Mouse (Mus musculus): ENCODE results near the gene Ccdc97. TPM values are rescaled to one million over a fixed set of nuclear protein-coding genes. Genes with fewer than 3 reads are reported as not detected.
A peak's percentile ranks its signal among the peaks of the same experiment; 100 is the strongest.

The Ccdc97 gene
- polyA plus RNA-seq, 1 experiment from 2014 or later, result 24.6 TPM

DNA sequence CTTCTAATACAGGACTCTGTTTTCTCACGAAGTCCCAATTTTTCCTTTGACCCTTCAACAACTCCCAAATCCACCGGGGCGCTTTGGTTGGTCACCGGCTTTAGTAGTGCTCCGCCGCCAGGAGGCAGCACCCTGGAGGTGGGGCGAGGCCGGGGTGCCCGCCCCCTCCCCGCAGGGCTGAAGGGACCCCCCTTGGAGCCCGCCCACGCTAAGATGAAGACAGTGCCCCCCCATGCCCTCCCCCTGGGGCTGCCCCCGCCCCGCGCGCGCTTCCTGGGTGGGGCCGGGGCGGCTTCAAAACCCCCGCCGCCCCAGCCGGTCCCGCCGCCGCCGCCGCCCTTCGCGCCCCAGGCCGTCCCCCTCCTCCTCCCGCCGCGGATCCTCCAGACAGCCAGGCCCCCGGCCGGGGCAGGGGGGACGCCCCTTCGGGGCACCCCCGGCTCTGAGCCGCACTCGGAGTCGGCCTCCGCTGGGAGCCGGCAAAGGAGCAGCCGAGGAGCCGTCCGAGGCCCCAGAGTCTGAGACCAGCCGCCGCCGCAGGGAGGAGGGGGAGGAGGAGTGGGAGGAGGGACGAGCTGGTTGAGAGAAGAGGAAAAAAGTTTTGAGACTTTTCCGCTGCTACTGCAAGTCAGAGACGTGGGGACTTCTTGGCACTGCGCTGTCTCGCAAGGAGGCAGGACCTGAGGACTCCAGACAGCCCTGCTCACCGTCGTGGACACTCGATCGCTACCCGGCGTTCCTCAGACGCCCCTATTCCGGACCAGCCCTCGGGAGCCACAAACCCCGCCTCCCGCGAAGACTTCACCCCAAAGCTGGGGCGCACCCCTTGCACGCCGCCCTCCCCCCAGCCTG lies 32.0 kb downstream of the Ccdc97 start, which contains the start of gene Tgfb1:
Gene Tgfb1, plus strand, starts transcription at position 323 of the 852 bp plus-strand sequence.
- Histone ChIP-seq H3K9ac (peak within 1 kb of the TSS; percentile 76), H3K4me2 (replicated peaks) (peak within 1 kb of the TSS; percentile 86), H3K4me1 (peaks cover 37% of the 10 kb centered on the region), H3K27ac (0 out of 2 replicates have a peak within 1 kb of the TSS, but pooled peaks have one; percentile 1), H3K4me3 (peak within 1 kb of the TSS; percentile 66), H3K27me3 (peaks cover 61% of the 10 kb centered on the region), H3K9me3 (no peaks in the 10 kb centered on the region), H3K36me3 (peaks cover 5% of the 10 kb centered on the region; the same call in 1 of the 2 replicates)
- peak; percentile 37; the same call in 1 of the 2 replicates for ATAC-seq (ENCODE audit: low FRiP score, low read depth)
- WGBS, result 1% methylated on average over 63 of the region's 69 CpGs

DNA sequence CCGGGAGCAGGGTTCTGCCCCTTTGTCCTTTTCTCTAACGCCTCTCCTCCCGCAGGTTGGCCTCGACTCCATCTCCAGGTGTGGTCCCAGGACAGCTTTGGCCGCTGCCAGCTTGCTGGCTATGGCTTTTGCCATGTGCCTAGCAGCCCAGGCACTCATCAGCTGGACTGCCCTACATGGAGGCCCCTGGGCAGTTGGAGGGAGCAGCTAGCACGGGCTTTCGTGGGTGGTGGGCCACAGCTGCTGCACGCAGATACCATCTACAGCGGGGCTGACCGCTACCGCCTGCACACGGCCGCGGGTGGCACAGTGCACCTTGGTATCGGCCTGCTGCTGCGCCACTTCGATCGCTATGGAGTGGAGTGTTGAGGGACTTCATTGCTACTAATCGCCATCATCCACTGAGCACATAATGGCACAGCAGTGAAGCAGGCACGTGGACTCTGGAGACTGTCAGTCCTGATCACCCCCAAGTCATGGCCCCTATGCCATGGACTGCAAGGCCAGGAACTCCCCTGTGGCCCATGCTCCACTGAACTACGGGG lies 32.9 kb downstream of the Ccdc97 start:
- WGBS, result 72% methylated on average over 21 of the region's 21 CpGs
- peak overlapping the region; percentile 86 for H3K4me2 ChIP-seq (replicated peaks)
- H3K4me1 ChIP-seq, result peaks cover 43% of the 10 kb centered on the region
- peak overlapping the region; percentile 66 for H3K4me3 ChIP-seq
- H3K27ac ChIP-seq, result no peak overlapping the region
- H3K9ac ChIP-seq, result peak overlapping the region; percentile 76
- no peaks in the 10 kb centered on the region for H3K9me3 ChIP-seq
- peaks cover 55% of the 10 kb centered on the region for H3K27me3 ChIP-seq
- no peak for ATAC-seq (ENCODE audit: low FRiP score, low read depth)
- peaks cover 5% of the 10 kb centered on the region; the same call in 1 of the 2 replicates for H3K36me3 ChIP-seq

DNA sequence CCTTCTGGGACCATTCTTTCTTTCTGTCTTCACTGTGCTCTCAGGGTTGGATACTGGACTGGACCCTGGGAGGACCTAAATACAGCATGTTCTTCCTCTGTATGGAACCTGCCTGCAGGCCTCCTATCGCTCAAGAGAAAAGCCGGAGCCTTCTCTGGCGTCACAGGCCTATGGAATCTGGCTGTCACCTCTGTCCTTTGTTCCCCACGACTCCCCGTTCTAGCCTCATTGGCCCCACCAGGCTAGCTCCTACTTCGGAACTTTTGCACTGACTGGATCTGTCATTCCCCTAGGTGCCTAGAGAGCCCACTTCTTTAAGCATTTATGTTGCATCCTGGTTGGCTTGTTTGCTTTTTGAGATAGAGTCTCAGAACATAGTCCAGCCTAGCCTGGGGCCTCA lies 34.2 kb downstream of the Ccdc97 start:
- Histone ChIP-seq H3K9ac (no peak overlapping the region), H3K27me3 (peaks cover 43% of the 10 kb centered on the region), H3K9me3 (no peaks in the 10 kb centered on the region), H3K4me3 (no peak overlapping the region), H3K36me3 (peaks cover 5% of the 10 kb centered on the region; the same call in 1 of the 2 replicates), H3K4me2 (replicated peaks) (no peak overlapping the region), H3K4me1 (peaks cover 48% of the 10 kb centered on the region), H3K27ac (no peak overlapping the region)
- 83% methylated on average over 6 of the region's 6 CpGs for WGBS
- no peak for ATAC-seq (ENCODE audit: low FRiP score, low read depth)

DNA sequence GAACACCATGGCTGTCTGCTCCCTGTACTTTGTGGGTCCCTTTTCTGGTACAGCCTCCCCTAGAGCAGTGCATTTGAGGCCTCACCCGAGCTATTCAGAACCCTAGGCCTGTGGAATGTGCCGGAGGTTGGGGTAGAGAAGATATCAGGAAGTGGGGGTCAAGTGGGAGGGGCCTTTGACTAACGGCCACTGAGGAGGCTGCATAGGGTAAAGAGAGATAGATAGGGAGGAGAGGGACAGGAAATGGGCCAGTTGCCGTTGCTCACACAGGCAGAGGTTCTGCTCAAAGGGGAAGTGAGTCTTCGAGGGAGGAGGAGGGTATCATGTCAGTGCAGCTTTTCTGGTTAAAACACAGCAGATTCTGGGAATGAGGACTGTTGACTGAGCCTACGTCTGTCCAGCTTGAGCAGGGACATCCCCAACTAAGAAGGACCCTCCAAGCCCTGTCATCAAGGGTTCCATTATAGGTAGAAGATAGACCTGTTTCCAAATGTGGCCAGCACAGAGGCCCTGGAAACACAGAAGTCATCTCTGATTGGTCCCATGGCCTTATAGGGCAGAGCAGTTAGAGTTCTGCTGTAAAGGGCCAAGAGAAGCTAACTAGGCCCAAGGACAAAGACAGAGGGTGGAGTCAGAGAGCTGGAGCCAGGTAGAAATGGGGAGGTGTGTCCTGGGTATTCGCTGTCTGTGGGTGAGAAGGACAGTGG lies 35.3 kb downstream of the Ccdc97 start:
- Histone ChIP-seq H3K9me3 (no peaks in the 10 kb centered on the region), H3K4me1 (peaks cover 38% of the 10 kb centered on the region), H3K27me3 (peaks cover 40% of the 10 kb centered on the region), H3K9ac (no peak overlapping the region), H3K27ac (no peak overlapping the region), H3K4me3 (no peak overlapping the region), H3K36me3 (peaks cover 5% of the 10 kb centered on the region; the same call in 1 of the 2 replicates), H3K4me2 (replicated peaks) (no peak overlapping the region)
- no peak for ATAC-seq (ENCODE audit: low FRiP score, low read depth)
- 71% methylated on average over 7 of the region's 7 CpGs for WGBS

DNA sequence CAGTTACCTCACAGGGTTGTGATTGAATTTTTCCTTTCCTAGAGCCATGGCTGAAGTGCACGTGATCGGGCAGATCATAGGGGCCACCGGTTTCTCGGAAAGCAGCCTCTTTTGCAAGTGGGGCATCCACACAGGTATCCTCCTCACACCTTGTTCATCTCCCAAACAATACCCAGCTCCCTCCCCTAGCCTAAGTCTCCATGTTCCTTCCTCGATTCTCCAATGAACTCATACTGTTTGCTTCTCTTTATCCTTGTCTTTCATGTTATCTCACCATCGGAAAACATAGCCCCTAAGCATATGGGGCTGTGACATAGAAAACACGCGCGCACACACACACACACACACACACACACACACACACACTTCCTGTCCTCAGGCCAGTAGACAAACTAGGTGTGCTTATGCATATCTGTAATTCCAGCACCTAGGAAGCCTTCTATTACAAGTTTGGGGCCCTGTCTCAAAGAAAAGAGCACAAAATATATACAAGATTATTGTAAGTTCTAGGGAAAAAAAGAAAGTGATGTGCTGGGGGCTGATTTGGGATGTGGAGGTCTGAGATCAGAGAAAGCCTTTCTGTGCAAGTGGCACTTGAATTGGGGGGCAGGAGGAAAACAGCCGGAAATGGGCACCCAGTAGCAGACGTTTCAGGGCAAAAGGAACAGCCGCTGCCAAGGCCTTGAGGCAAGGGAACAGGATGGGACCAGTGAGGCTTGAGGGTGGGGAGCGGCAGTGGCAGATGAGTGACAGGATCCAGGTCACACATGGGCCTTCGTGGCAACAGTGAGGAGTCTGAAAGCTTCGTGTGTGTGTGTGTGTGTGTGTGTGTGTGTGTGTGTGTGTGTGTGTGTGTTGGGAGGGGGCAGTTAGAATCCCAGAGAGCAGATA lies 37.3 kb downstream of the Ccdc97 start:
- Histone ChIP-seq H3K4me3 (peak overlapping the region; percentile 66), H3K36me3 (peaks cover 5% of the 10 kb centered on the region; the same call in 1 of the 2 replicates), H3K4me2 (replicated peaks) (peak overlapping the region; percentile 69), H3K9ac (peak overlapping the region; percentile 4; the same call in 1 of the 2 replicates), H3K27ac (no peak overlapping the region), H3K27me3 (peaks cover 30% of the 10 kb centered on the region), H3K4me1 (peaks cover 19% of the 10 kb centered on the region), H3K9me3 (no peaks in the 10 kb centered on the region)
- WGBS, result 66% methylated on average over 15 of the region's 15 CpGs
- ATAC-seq (ENCODE audit: low FRiP score, low read depth), result 0 out of 2 replicates have a peak, but pooled peaks have one; percentile 2

DNA sequence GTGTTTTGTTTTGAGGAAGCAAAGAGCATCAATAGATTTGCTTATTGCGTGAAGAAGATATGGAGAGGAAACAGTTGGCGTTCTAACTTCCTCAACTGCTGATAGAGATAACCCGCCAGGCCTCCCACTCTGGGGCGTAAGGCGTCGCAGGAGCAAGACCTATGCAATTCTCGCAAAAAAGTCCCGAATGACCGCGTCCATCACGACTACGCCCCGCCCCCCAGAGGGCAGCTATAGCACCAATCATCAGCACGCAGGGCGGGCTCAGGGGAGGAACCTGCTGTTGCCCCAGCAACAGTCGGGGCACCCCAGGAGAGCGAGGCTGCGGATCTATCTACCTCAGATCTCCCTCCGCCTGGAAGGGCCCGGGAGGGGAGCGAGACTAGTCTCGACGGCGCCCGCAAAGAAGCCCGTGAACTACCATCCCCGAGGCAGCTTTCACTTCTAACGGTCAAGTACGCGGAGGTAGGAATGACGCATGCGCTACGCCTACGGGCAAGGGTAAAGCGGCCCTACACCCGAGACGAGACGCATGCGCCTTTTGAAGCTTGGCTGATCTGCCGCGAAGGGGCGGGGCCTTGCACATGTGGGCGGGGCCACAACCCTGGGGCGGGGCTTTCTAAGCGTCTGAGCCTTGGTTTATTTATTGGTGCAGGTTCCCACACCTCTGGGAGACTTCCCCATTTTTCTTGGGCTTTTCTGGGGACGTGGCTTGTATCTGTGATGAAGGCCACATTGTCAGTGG lies 38.2 kb downstream of the Ccdc97 start, which contains the start of gene B9d2:
Gene B9d2, plus strand, starts transcription at position 267 of the 745 bp plus-strand sequence.
- peak; percentile 96 for ATAC-seq (ENCODE audit: low FRiP score, low read depth)
- peak within 1 kb of the TSS; percentile 66 for H3K4me3 ChIP-seq
- peaks cover 5% of the 10 kb centered on the region; the same call in 1 of the 2 replicates for H3K36me3 ChIP-seq
- no peaks in the 10 kb centered on the region for H3K9me3 ChIP-seq
- H3K4me2 ChIP-seq (replicated peaks), result peak within 1 kb of the TSS; percentile 69
- peaks cover 15% of the 10 kb centered on the region for H3K4me1 ChIP-seq
- under 1% methylated on average over 46 of the region's 46 CpGs for WGBS
- H3K27me3 ChIP-seq, result peaks cover 29% of the 10 kb centered on the region
- peak within 1 kb of the TSS; percentile 91 for H3K27ac ChIP-seq
- H3K9ac ChIP-seq, result peak within 1 kb of the TSS; percentile 68

DNA sequence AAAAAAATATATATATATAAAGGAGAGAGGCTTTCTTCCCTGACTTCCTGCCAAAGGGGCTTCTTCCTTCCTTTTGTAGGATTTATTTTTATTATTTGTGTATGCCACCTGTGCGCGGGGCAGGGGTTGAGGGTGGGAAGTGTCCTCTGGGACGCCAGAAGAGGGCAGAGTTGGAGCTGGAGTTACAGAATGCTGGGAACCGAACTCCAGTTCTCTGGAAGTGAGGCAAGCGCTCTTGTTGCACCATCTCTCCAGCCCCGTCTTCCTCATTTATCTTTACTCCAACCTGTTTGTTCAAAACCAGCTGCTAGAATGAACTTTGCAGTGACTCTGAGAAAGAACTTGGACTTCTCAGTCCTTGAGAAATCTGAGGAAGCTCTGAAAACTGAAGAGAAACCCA lies 38.9 kb downstream of the Ccdc97 start:
- Histone ChIP-seq H3K4me2 (replicated peaks) (peak overlapping the region; percentile 69), H3K4me3 (peak overlapping the region; percentile 66), H3K27ac (no peak overlapping the region), H3K9ac (peak overlapping the region; percentile 68), H3K4me1 (peaks cover 17% of the 10 kb centered on the region), H3K36me3 (peaks cover 5% of the 10 kb centered on the region; the same call in 1 of the 2 replicates), H3K9me3 (no peaks in the 10 kb centered on the region), H3K27me3 (peaks cover 32% of the 10 kb centered on the region)
- 8% methylated on average over 6 of the region's 6 CpGs for WGBS
- no peak for ATAC-seq (ENCODE audit: low FRiP score, low read depth)

DNA sequence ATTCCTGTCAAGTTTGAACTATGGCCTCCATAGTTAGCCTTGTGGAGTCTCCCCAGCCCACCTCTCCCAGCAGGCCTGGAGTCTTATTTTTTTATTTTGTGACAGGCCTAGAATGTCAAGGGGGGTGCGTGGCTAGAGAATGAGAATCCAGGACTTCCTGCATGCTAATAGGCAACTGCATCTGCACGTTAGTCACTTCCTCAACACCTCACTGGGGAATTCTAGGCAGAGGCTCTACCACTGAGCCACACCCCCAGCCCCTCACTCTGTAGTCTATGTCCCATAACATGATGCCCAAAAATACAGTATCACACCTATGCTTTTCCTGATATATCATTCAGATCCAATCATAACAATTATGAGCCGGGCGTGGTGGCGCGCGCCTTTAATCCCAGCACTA lies 41.9 kb downstream of the Ccdc97 start:
- 93% methylated on average over 7 of the region's 7 CpGs for WGBS
- H3K4me1 ChIP-seq, result peaks cover 24% of the 10 kb centered on the region
- H3K9ac ChIP-seq, result no peak overlapping the region
- no peak overlapping the region for H3K27ac ChIP-seq
- H3K27me3 ChIP-seq, result peaks cover 53% of the 10 kb centered on the region
- H3K36me3 ChIP-seq, result no peaks in the 10 kb centered on the region
- no peak for ATAC-seq (ENCODE audit: low FRiP score, low read depth)
- 0 out of 2 replicates have a peak, but pooled peaks cover 4% of the 10 kb centered on the region for H3K9me3 ChIP-seq
- no peak overlapping the region for H3K4me3 ChIP-seq
- no peak overlapping the region for H3K4me2 ChIP-seq (replicated peaks)

DNA sequence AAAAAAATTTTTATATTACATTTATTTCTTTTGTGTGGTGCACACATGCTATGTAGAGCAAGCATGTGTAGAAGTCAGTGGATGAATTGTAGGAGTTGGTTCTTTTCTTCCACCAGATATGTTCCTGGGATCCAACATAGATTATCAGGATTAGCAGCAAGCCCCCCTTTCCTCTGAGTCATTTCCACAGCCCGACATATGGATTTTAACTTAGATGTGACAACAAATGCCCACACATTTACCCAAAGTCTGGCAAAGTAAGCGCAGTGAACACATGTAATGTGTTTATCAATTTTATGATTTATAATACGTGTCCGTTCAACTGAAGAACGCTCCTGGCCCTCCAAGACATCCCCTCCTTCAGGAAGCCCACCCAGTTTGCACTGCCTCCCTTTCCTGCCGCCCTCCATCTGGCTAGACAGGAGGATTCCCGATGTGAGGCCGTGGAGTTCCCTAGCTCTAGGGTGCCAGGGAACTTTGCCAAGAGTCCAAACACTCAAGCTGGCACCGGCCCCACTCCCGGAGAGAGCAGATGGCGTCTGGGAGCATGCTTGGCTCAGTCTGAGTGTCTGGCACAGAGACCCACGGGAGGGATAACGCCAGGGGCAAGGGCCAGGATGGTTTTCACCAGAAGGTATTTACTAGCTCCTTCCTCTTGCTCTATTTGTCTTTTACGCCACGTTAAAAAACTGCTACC lies 42.7 kb downstream of the Ccdc97 start:
- H3K4me2 ChIP-seq (replicated peaks), result no peak overlapping the region
- ATAC-seq (ENCODE audit: low FRiP score, low read depth), result no peak
- H3K27ac ChIP-seq, result no peak overlapping the region
- H3K9me3 ChIP-seq, result 0 out of 2 replicates have a peak, but pooled peaks cover 4% of the 10 kb centered on the region
- H3K4me1 ChIP-seq, result peaks cover 20% of the 10 kb centered on the region
- 60% methylated on average over 15 of the region's 15 CpGs for WGBS
- peaks cover 53% of the 10 kb centered on the region for H3K27me3 ChIP-seq
- no peak overlapping the region for H3K9ac ChIP-seq
- H3K4me3 ChIP-seq, result no peak overlapping the region
- no peaks in the 10 kb centered on the region for H3K36me3 ChIP-seq

DNA sequence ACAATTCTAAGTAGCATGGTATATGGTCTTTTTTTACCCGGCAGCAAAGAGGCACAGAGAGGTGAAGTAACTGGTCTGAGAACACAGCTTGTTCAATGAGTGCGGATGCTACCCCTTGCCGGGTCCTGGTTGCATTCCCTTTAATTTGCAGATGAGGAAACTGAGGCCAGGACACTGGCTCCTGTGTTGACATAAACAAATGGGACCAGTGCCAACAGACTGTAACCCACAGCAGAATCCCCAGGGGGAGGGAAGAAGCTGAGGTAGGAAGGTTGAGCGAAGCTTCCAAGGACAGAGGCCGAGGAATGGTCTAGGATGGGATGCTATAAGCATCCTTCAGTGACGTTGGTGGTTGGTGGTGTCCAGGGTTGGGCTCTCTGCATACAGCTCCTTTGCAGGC lies 43.5 kb downstream of the Ccdc97 start:
- Histone ChIP-seq H3K4me3 (peak overlapping the region; percentile 40; the same call in 1 of the 2 replicates), H3K4me2 (replicated peaks) (peak overlapping the region; percentile 68), H3K9ac (no peak overlapping the region), H3K4me1 (peaks cover 18% of the 10 kb centered on the region), H3K27me3 (peaks cover 53% of the 10 kb centered on the region), H3K27ac (no peak overlapping the region), H3K9me3 (0 out of 2 replicates have a peak, but pooled peaks cover 4% of the 10 kb centered on the region), H3K36me3 (no peaks in the 10 kb centered on the region)
- 48% methylated on average over 6 of the region's 6 CpGs for WGBS
- ATAC-seq (ENCODE audit: low FRiP score, low read depth), result no peak
